Mouse (Mus musculus) MEL (cell line): ENCODE measurements around the gene Smad1. TPM values are rescaled to one million over a fixed set of nuclear protein-coding genes. Genes with fewer than 3 reads are reported as not detected.

ENCODE experiments used
- DNase-seq: peaks from one replicate; pipeline ENCODE4 v3.0.0; 2011; ENCODE audit warnings: low read depth, low spot score
- H3K27ac ChIP-seq: 2 replicates; pipeline ENCODE4 v1.5.1; 2012; ENCODE audit warnings: low read depth, mild to moderate bottlenecking, control low read depth, low read length, moderate library complexity; ENCODE audit not compliant: control insufficient read depth
- H3K27me3 ChIP-seq, 2 experiments: fragments of 150-350 bp in 1 of 2; sonication (generic) in 1 of 2; 2 replicates each; pipeline ENCODE4 v1.6.1; 2012; ENCODE audit warnings: low read length in 2 of 2, mild to moderate bottlenecking in 2 of 2, improper control_type of control experiment in 1 of 2, moderate library complexity in 1 of 2; ENCODE audit not compliant: insufficient read depth in 2 of 2, control insufficient read depth in 1 of 2
- H3K36me3 ChIP-seq, 2 experiments: 2 replicates each; pipeline ENCODE4 v1.6.1; 2012 to 2014; ENCODE audit warnings: low read length in 2 of 2, improper control_type of control experiment in 1 of 2, inconsistent platforms in 1 of 2, mild to moderate bottlenecking in 1 of 2; ENCODE audit not compliant: insufficient read depth in 2 of 2, control insufficient read depth in 1 of 2
- H3K4me1 ChIP-seq, 2 experiments: fragments of 150-350 bp in 1 of 2; sonication (generic) in 1 of 2; 2 replicates each; pipeline ENCODE4 v1.6.1; 2012; ENCODE audit warnings: low read length in 2 of 2, improper control_type of control experiment in 1 of 2, mild to moderate bottlenecking in 1 of 2; ENCODE audit not compliant: insufficient read depth in 2 of 2, control insufficient read depth in 1 of 2
- H3K4me3 ChIP-seq, 2 experiments: fragments of 150-350 bp in 1 of 2; sonication (generic) in 1 of 2; 2 replicates each; pipeline ENCODE4 v1.5.1; 2012; ENCODE audit warnings: low read depth in 2 of 2, low read length in 2 of 2, mild to moderate bottlenecking in 2 of 2, moderate library complexity in 2 of 2, control low read depth in 1 of 2, improper control_type of control experiment in 1 of 2; ENCODE audit not compliant: control insufficient read depth in 1 of 2, insufficient read depth in 1 of 2
- H3K79me2 ChIP-seq: 2 replicates; pipeline ENCODE4 v1.6.1; 2012; ENCODE audit warnings: mild to moderate bottlenecking, low read length, moderate library complexity; ENCODE audit not compliant: control insufficient read depth, poor library complexity, insufficient read depth
- H3K9ac ChIP-seq: 2 replicates; pipeline ENCODE4 v1.6.1; 2012; ENCODE audit warnings: low read depth, mild to moderate bottlenecking, control low read depth, low read length, moderate library complexity; ENCODE audit not compliant: control insufficient read depth, poor library complexity, severe bottlenecking
- H3K9me3 ChIP-seq: fragments of 150-350 bp; sonication (generic); replicated peaks from 2 replicates; pipeline ENCODE4 v1.6.1; 2012; ENCODE audit warnings: mild to moderate bottlenecking, low read length, improper control_type of control experiment, moderate library complexity; ENCODE audit not compliant: insufficient read depth
- BHLHE40 ChIP-seq: IDR thresholded peaks from 2 replicates; pipeline ENCODE4 v1.6.1; 2012; ENCODE audit warnings: low read depth, mild to moderate bottlenecking, inconsistent platforms, low read length, improper control_type of control experiment, borderline replicate concordance
- E2F4 ChIP-seq: IDR thresholded peaks from 2 replicates; pipeline ENCODE4 v1.6.1; 2011; ENCODE audit warnings: low read depth, low read length, improper control_type of control experiment, borderline replicate concordance
- ELF1 ChIP-seq: IDR thresholded peaks from 2 replicates; pipeline ENCODE4 v1.6.1; 2014; ENCODE audit warnings: low read depth, mild to moderate bottlenecking, inconsistent platforms, low read length, improper control_type of control experiment, moderate library complexity
- EP300 ChIP-seq, 2 experiments: IDR thresholded peaks; 2 replicates each; pipeline ENCODE4 v1.6.1; 2011; ENCODE audit warnings: improper control_type of control experiment in 2 of 2, low read length in 2 of 2, low read depth in 1 of 2, mild to moderate bottlenecking in 1 of 2
- ETS1 ChIP-seq: IDR thresholded peaks from 2 replicates; pipeline ENCODE4 v1.6.1; 2012; ENCODE audit warnings: low read depth, mild to moderate bottlenecking, inconsistent platforms, low read length, improper control_type of control experiment, moderate library complexity
- GATA1 ChIP-seq: IDR thresholded peaks from 2 replicates; pipeline ENCODE4 v1.6.1; 2011; ENCODE audit warnings: low read depth, low read length, improper control_type of control experiment
- HCFC1 ChIP-seq: IDR thresholded peaks from 2 replicates; pipeline ENCODE4 v1.6.1; 2012; ENCODE audit warnings: low read depth, mild to moderate bottlenecking, inconsistent platforms, low read length, improper control_type of control experiment, moderate library complexity
- MAFK ChIP-seq: IDR thresholded peaks from 2 replicates; pipeline ENCODE4 v1.6.1; 2011; ENCODE audit warnings: low read depth, mild to moderate bottlenecking, low read length, improper control_type of control experiment, borderline replicate concordance
- MYB ChIP-seq: IDR thresholded peaks from 2 replicates; pipeline ENCODE4 v1.6.1; 2011; ENCODE audit warnings: mild to moderate bottlenecking, low read depth, low read length, improper control_type of control experiment
- NRF1 ChIP-seq: IDR thresholded peaks from 2 replicates; pipeline ENCODE4 v1.6.1; 2014; ENCODE audit warnings: low read depth, mild to moderate bottlenecking, inconsistent platforms, low read length, improper control_type of control experiment, moderate library complexity; ENCODE audit not compliant: poor library complexity, insufficient read depth, severe bottlenecking
- POLR2A ChIP-seq, 2 experiments: IDR thresholded peaks; 2 replicates each; pipeline ENCODE4 v1.6.1; 2011 to 2012; ENCODE audit warnings: low read length in 2 of 2, mild to moderate bottlenecking in 2 of 2, control low read depth in 1 of 2, improper control_type of control experiment in 1 of 2, low read depth in 1 of 2, moderate library complexity in 1 of 2; ENCODE audit not compliant: control insufficient read depth in 1 of 2, insufficient read depth in 1 of 2, poor library complexity in 1 of 2
- RCOR1 ChIP-seq: IDR thresholded peaks from 2 replicates; pipeline ENCODE4 v1.6.1; 2012; ENCODE audit warnings: low read depth, mild to moderate bottlenecking, inconsistent platforms, low read length, improper control_type of control experiment
- SIN3A ChIP-seq: IDR thresholded peaks from 2 replicates; pipeline ENCODE4 v1.6.1; 2012; ENCODE audit warnings: low read length, improper control_type of control experiment, inconsistent platforms
- TBP ChIP-seq: IDR thresholded peaks from 2 replicates; pipeline ENCODE4 v1.8.0; 2011; ENCODE audit warnings: low read depth, low read length, improper control_type of control experiment
- TCF12 ChIP-seq: IDR thresholded peaks from 2 replicates; pipeline ENCODE4 v1.6.1; 2014; ENCODE audit warnings: low read depth, mild to moderate bottlenecking, inconsistent platforms, low read length, improper control_type of control experiment, moderate library complexity
- USF1 ChIP-seq: IDR thresholded peaks from 2 replicates; pipeline ENCODE4 v1.6.1; 2014; ENCODE audit warnings: low read depth, mild to moderate bottlenecking, inconsistent platforms, low read length, improper control_type of control experiment, moderate library complexity
- ZNF384 ChIP-seq: IDR thresholded peaks from 2 replicates; pipeline ENCODE4 v1.6.1; 2012; ENCODE audit warnings: low read depth, mild to moderate bottlenecking, inconsistent platforms, low read length, improper control_type of control experiment
- polyA plus RNA-seq, 2 experiments: library from polyadenylated mRNA; stranded (reverse) in 1 of 2; unstranded in 1 of 2; fragments of >175 nt in 1 of 2; fragments of >200 nt in 1 of 2; gene quantifications; 2 replicates each; pipeline versions ENCODE4 v1.2.1 to v1.2.4; 2012; ENCODE audit warnings: low replicate concordance in 2 of 2, low read depth in 1 of 2; ENCODE audit not compliant: insufficient read length in 2 of 2, insufficient read depth in 1 of 2, missing spikeins in 1 of 2
- total RNA-seq: library from RNA; depleted of rRNA; stranded (reverse); fragments of 300-350 nt; gene quantifications from 2 replicates; pipeline ENCODE4 v1.2.3, GENCODE M21; 2012

Gene Smad1
- total and polyA plus RNA-seq, 3 experiments, result 1.3 to 2.0 TPM; not detected in 1

- H3K4me1 ChIP-seq, result peaks cover 5 to 19% of the 10 kb centered on the region in 2 experiments; a peak in 3 of 4 replicates
- H3K27ac ChIP-seq, result peak overlapping the region; percentile 37
- no peak overlapping the region for H3K4me3 ChIP-seq
- peak; percentile 52 for DNase-seq
- H3K9ac ChIP-seq, result no peak overlapping the region
- H3K27me3 ChIP-seq, result no peaks in the 10 kb centered on the region
- H3K9me3 ChIP-seq, result no peaks in the 10 kb centered on the region
- no peak for TF ChIP-seq MAFK
- TF ChIP-seq RCOR1, result peak; percentile 76
- TF ChIP-seq TCF12, result peak; percentile 82
- peak; percentile 94 for TF ChIP-seq ZNF384
- peak; percentile 85 for TF ChIP-seq SIN3A
- no peak for TF ChIP-seq ELF1
- TF ChIP-seq USF1, result peak; percentile 40; the same call in 1 of the 2 replicates
- TF ChIP-seq EP300 (IDR thresholded peaks at IDR 0.05; ENCODE audit: low read depth in 1 of 2, low read length in 2 of 2), result peak; percentile 87 to 89
- peak; percentile 96 for TF ChIP-seq GATA1
- no peak; the same call in 1 of the 2 replicates for TF ChIP-seq MYB
- no peak for TF ChIP-seq NRF1
- TF ChIP-seq TBP, result no peak
- no peak for TF ChIP-seq POLR2A (IDR thresholded peaks at IDR 0.05; ENCODE audit: control insufficient read depth in 1 of 2, insufficient read depth in 1 of 2, low read depth in 1 of 2, low read length in 2 of 2, poor library complexity in 1 of 2)
- peak; percentile 23; the same call in 1 of the 2 replicates for TF ChIP-seq BHLHE40
- no peak for TF ChIP-seq E2F4
- peak; percentile 99 for TF ChIP-seq ETS1
- peaks cover 0 to 16% of the 10 kb centered on the region in 2 experiments; a peak in 2 of 4 replicates for H3K36me3 ChIP-seq
- peaks cover 1% of the 10 kb centered on the region; the same call in 1 of the 2 replicates for H3K79me2 ChIP-seq
These were observed 5.3 kb downstream of the Smad1 start for GRCm38 (mm10) chr8:79394009-79394408.

DNA sequence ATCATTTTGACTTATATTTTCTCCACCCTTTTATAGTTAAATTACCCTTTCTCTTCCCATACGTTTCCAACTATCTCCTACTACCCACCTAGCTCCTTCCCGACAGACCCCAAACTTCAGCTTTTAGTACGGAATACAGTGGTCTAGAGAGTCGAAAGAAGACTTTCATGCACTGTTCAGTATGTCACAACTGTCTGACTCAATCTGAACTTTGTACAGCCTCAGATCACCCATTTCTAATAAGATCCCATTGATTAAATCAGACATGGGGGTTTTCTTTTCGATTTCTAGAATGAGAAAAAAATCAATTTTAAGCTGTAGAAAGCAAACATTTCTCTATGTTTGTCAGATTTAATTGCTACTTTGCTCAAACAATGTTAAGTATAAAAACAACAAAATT lies 6.1 kb downstream of the Smad1 start:
- DNase-seq, result no peak
- H3K36me3 ChIP-seq, result peaks cover 0 to 16% of the 10 kb centered on the region in 2 experiments; a peak in 2 of 4 replicates

More for the DNA sequence above, 6.1 kb downstream of the Smad1 start:
- Histone ChIP-seq H3K9me3 (no peaks in the 10 kb centered on the region), H3K4me3 (no peak overlapping the region), H3K27ac (no peak overlapping the region), H3K9ac (no peak overlapping the region), H3K4me1 (peaks cover 5 to 25% of the 10 kb centered on the region in 2 experiments; a peak in 3 of 4 replicates), H3K27me3 (no peaks in the 10 kb centered on the region), H3K79me2 (peaks cover 3% of the 10 kb centered on the region; the same call in 1 of the 2 replicates)
- TF ChIP-seq ETS1 (no peak), ELF1 (no peak), HCFC1 (no peak), TBP (no peak)
